Mouse (Mus musculus): Measurements from ENCODE around the gene Sec61a2. TPM values are rescaled to one million over a fixed set of nuclear protein-coding genes. Genes with fewer than 3 reads are reported as not detected.

The Sec61a2 gene
- polyA plus RNA-seq, 1 experiment from 2014 or later: 85.5 TPM

GRCm38 (mm10) chr2:5929793-5930192 lies 34.6 kb upstream of the Sec61a2 start:
- Histone ChIP-seq H3K36me3 (replicated peaks) (peaks cover 14% of the 10 kb centered on the region; the same call in 1 of the 2 replicates), H3K4me1 (no peaks in the 10 kb centered on the region), H3K9me3 (no peaks in the 10 kb centered on the region), H3K4me3 (replicated peaks) (no peak overlapping the region), H3K4me2 (no peak overlapping the region), H3K27ac (no peak overlapping the region), H3K27me3 (no peaks in the 10 kb centered on the region), H3K9ac (no peak overlapping the region)
- ATAC-seq (ENCODE audit: low FRiP score): no peak
- WGBS: 95% methylated on average over 5 of the region's 5 CpGs

- H3K27me3 ChIP-seq: no peaks in the 10 kb centered on the region
- H3K4me2 ChIP-seq: no peak overlapping the region
- H3K27ac ChIP-seq: no peak overlapping the region
- ATAC-seq (ENCODE audit: low FRiP score): no peak
- no peaks in the 10 kb centered on the region for H3K9me3 ChIP-seq
- no peaks in the 10 kb centered on the region for H3K4me1 ChIP-seq
- 97% methylated on average over 5 of the region's 5 CpGs for WGBS
- H3K4me3 ChIP-seq (replicated peaks): no peak overlapping the region
- H3K9ac ChIP-seq: no peak overlapping the region
- peaks cover 14% of the 10 kb centered on the region; the same call in 1 of the 2 replicates for H3K36me3 ChIP-seq (replicated peaks)
Observed at GRCm38 (mm10) chr2:5927481-5927880, 32.2 kb upstream of the Sec61a2 start.

GRCm38 (mm10) chr2:5923786-5924185 lies 28.6 kb upstream of the Sec61a2 start:
- no peak for ATAC-seq (ENCODE audit: low FRiP score)

GRCm38 (mm10) chr2:5922823-5923222 lies 27.6 kb upstream of the Sec61a2 start:
- no peak for ATAC-seq (ENCODE audit: low FRiP score)
- WGBS: 94% methylated on average over 6 of the region's 6 CpGs
- no peaks in the 10 kb centered on the region for H3K27me3 ChIP-seq
- no peak overlapping the region for H3K4me2 ChIP-seq
- peaks cover 6% of the 10 kb centered on the region; the same call in 1 of the 2 replicates for H3K36me3 ChIP-seq (replicated peaks)
- no peak overlapping the region for H3K27ac ChIP-seq
- no peak overlapping the region for H3K9ac ChIP-seq
- H3K9me3 ChIP-seq: no peaks in the 10 kb centered on the region
- no peak overlapping the region for H3K4me3 ChIP-seq (replicated peaks)
- H3K4me1 ChIP-seq: no peaks in the 10 kb centered on the region

More at GRCm38 (mm10) chr2:5923786-5924185, 28.6 kb upstream of the Sec61a2 start:
- Histone ChIP-seq H3K27ac (no peak overlapping the region), H3K9me3 (no peaks in the 10 kb centered on the region), H3K9ac (no peak overlapping the region), H3K4me1 (no peaks in the 10 kb centered on the region), H3K4me2 (no peak overlapping the region), H3K4me3 (replicated peaks) (no peak overlapping the region), H3K36me3 (replicated peaks) (peaks cover 13% of the 10 kb centered on the region; the same call in 1 of the 2 replicates), H3K27me3 (no peaks in the 10 kb centered on the region)
- WGBS: 86% methylated on average over 9 of the region's 9 CpGs

GRCm38 (mm10) chr2:5911282-5911965 lies 16.2 kb upstream of the Sec61a2 start:
- H3K4me3 ChIP-seq (replicated peaks): no peak overlapping the region
- no peaks in the 10 kb centered on the region for H3K4me1 ChIP-seq
- 80% methylated on average over 16 of the region's 16 CpGs for WGBS
- no peak overlapping the region for H3K9ac ChIP-seq
- H3K9me3 ChIP-seq: no peaks in the 10 kb centered on the region
- no peak for ATAC-seq (ENCODE audit: low FRiP score)
- no peak overlapping the region for H3K27ac ChIP-seq
- no peak overlapping the region for H3K4me2 ChIP-seq
- H3K27me3 ChIP-seq: no peaks in the 10 kb centered on the region
- H3K36me3 ChIP-seq (replicated peaks): no peaks in the 10 kb centered on the region

- Histone ChIP-seq H3K4me3 (replicated peaks) (no peak overlapping the region), H3K27me3 (no peaks in the 10 kb centered on the region), H3K9ac (no peak overlapping the region), H3K36me3 (replicated peaks) (no peaks in the 10 kb centered on the region), H3K27ac (no peak overlapping the region), H3K4me1 (no peaks in the 10 kb centered on the region), H3K9me3 (no peaks in the 10 kb centered on the region), H3K4me2 (no peak overlapping the region)
- no peak for ATAC-seq (ENCODE audit: low FRiP score)
- WGBS: 51% methylated on average over 3 of the region's 3 CpGs
Observed at GRCm38 (mm10) chr2:5906625-5907024, 11.4 kb upstream of the Sec61a2 start.

GRCm38 (mm10) chr2:5906092-5906491 lies 10.9 kb upstream of the Sec61a2 start:
- no peaks in the 10 kb centered on the region for H3K4me1 ChIP-seq
- H3K27ac ChIP-seq: peak overlapping the region; percentile 26; the same call in 1 of the 2 replicates
- ATAC-seq (ENCODE audit: low FRiP score): no peak
- no peaks in the 10 kb centered on the region for H3K27me3 ChIP-seq
- no peak overlapping the region for H3K9ac ChIP-seq
- no peaks in the 10 kb centered on the region for H3K36me3 ChIP-seq (replicated peaks)
- 50% methylated on average over 5 of the region's 5 CpGs for WGBS
- H3K4me2 ChIP-seq: no peak overlapping the region
- no peak overlapping the region for H3K4me3 ChIP-seq (replicated peaks)
- no peaks in the 10 kb centered on the region for H3K9me3 ChIP-seq

- Histone ChIP-seq H3K9ac (no peak overlapping the region), H3K4me3 (replicated peaks) (no peak overlapping the region), H3K9me3 (no peaks in the 10 kb centered on the region), H3K36me3 (replicated peaks) (0 out of 2 replicates have a peak, but pooled peaks cover 4% of the 10 kb centered on the region), H3K27ac (no peak overlapping the region), H3K4me1 (no peaks in the 10 kb centered on the region), H3K27me3 (no peaks in the 10 kb centered on the region), H3K4me2 (no peak overlapping the region)
- WGBS: 58% methylated on average over 5 of the region's 5 CpGs
- no peak for ATAC-seq (ENCODE audit: low FRiP score)
Observed at GRCm38 (mm10) chr2:5900145-5900544, 4.9 kb upstream of the Sec61a2 start.

GRCm38 (mm10) chr2:5894296-5894695 lies 936 bp downstream of the Sec61a2 start:
- ATAC-seq (ENCODE audit: low FRiP score): no peak
- peak overlapping the region; percentile 92 for H3K9ac ChIP-seq
- H3K27me3 ChIP-seq: no peaks in the 10 kb centered on the region
- peak overlapping the region; percentile 88 for H3K4me3 ChIP-seq (replicated peaks)
- H3K27ac ChIP-seq: no peak overlapping the region
- 50% methylated on average over 11 of the region's 11 CpGs for WGBS
- peaks cover 8% of the 10 kb centered on the region for H3K4me1 ChIP-seq
- no peaks in the 10 kb centered on the region for H3K9me3 ChIP-seq
- H3K36me3 ChIP-seq (replicated peaks): peaks cover 23% of the 10 kb centered on the region; the same call in 1 of the 2 replicates
- peak overlapping the region; percentile 63 for H3K4me2 ChIP-seq

- H3K36me3 ChIP-seq (replicated peaks): peaks cover 54% of the 10 kb centered on the region
- 75% methylated on average over 2 of the region's 2 CpGs for WGBS
Observed at GRCm38 (mm10) chr2:5889412-5889811, 5.8 kb downstream of the Sec61a2 start.

GRCm38 (mm10) chr2:5888865-5889264 lies 6.4 kb downstream of the Sec61a2 start:
- Histone ChIP-seq H3K27me3 (no peaks in the 10 kb centered on the region), H3K4me2 (no peak overlapping the region), H3K9me3 (no peaks in the 10 kb centered on the region), H3K27ac (no peak overlapping the region), H3K4me1 (peaks cover 3% of the 10 kb centered on the region; the same call in 1 of the 2 replicates), H3K4me3 (replicated peaks) (no peak overlapping the region), H3K36me3 (replicated peaks) (peaks cover 57% of the 10 kb centered on the region), H3K9ac (no peak overlapping the region)
- 89% methylated on average over 5 of the region's 5 CpGs for WGBS
- no peak for ATAC-seq (ENCODE audit: low FRiP score)

More at GRCm38 (mm10) chr2:5889412-5889811, 5.8 kb downstream of the Sec61a2 start:
- Histone ChIP-seq H3K9ac (no peak overlapping the region), H3K27me3 (no peaks in the 10 kb centered on the region), H3K4me2 (no peak overlapping the region), H3K4me1 (peaks cover 7% of the 10 kb centered on the region), H3K27ac (no peak overlapping the region), H3K9me3 (no peaks in the 10 kb centered on the region), H3K4me3 (replicated peaks) (no peak overlapping the region)
- no peak for ATAC-seq (ENCODE audit: low FRiP score)

- WGBS: 74% methylated on average over 3 of the region's 3 CpGs
- no peak for ATAC-seq (ENCODE audit: low FRiP score)
- Histone ChIP-seq H3K27ac (no peak overlapping the region), H3K9ac (no peak overlapping the region), H3K4me2 (no peak overlapping the region), H3K4me3 (replicated peaks) (no peak overlapping the region), H3K4me1 (no peaks in the 10 kb centered on the region), H3K9me3 (no peaks in the 10 kb centered on the region), H3K27me3 (no peaks in the 10 kb centered on the region), H3K36me3 (replicated peaks) (peaks cover 72% of the 10 kb centered on the region)
Observed at GRCm38 (mm10) chr2:5877446-5877845, 17.8 kb downstream of the Sec61a2 start.

GRCm38 (mm10) chr2:5869746-5870145 lies 25.5 kb downstream of the Sec61a2 start:
- Histone ChIP-seq H3K27me3 (no peaks in the 10 kb centered on the region), H3K4me1 (no peaks in the 10 kb centered on the region), H3K4me2 (no peak overlapping the region), H3K27ac (no peak overlapping the region), H3K36me3 (replicated peaks) (peaks cover 69% of the 10 kb centered on the region), H3K9ac (no peak overlapping the region), H3K9me3 (no peaks in the 10 kb centered on the region), H3K4me3 (replicated peaks) (no peak overlapping the region)
- ATAC-seq (ENCODE audit: low FRiP score): no peak
- WGBS: 93% methylated on average over 5 of the region's 5 CpGs

Measured in forebrain, embryonic 12.5 days (tissue).